Mouse (Mus musculus) midbrain, postnatal 0 days (tissue): ENCODE measurements at regions not wholly inside any gene's neighbourhood (a gene's known extent, or its start where the extent isn't known, plus 50 kb on each side); places are given as distances from the start of the nearest gene placed in this dataset.
A peak's percentile ranks its signal among the peaks of the same experiment; 100 is the strongest.

Source experiments
- ATAC-seq: fragments of 200-750 bp; cut with Nextera tagmentation; 2 replicates; pipeline ENCODE4 v1.8.0; 2017; ENCODE audit warnings: moderate number of reproducible peaks, mild to moderate bottlenecking, moderate TSS enrichment, moderate library complexity; ENCODE audit not compliant: low FRiP score
- DNase-seq: peaks from one replicate; pipeline ENCODE4 v3.0.0-alpha.2; 2015; ENCODE audit warnings: low spot score
- H3K27ac ChIP-seq: fragments of 300-500 bp; sonication (generic); 2 replicates; pipeline ENCODE4 v1.5.1; 2014; ENCODE audit warnings: low read depth, mild to moderate bottlenecking, low read length, mixed read lengths
- H3K27me3 ChIP-seq: fragments of 300-500 bp; sonication (generic); 2 replicates; pipeline ENCODE4 v1.6.1; 2014; ENCODE audit warnings: low read length, control low read depth, mixed read lengths; ENCODE audit not compliant: insufficient read depth
- H3K36me3 ChIP-seq: fragments of 300-500 bp; sonication (generic); 2 replicates; pipeline ENCODE4 v1.6.1; 2014; ENCODE audit warnings: low read length, control low read depth, mixed read lengths; ENCODE audit not compliant: insufficient read depth
- H3K4me1 ChIP-seq: fragments of 300-500 bp; sonication (generic); 2 replicates; pipeline ENCODE4 v1.6.1; 2014; ENCODE audit warnings: mild to moderate bottlenecking, control low read depth, antibody characterized with exemption, low read length, mixed read lengths; ENCODE audit not compliant: insufficient read depth
- H3K4me2 ChIP-seq: fragments of 300-500 bp; sonication (generic); 2 replicates; pipeline ENCODE4 v1.6.1; 2014; ENCODE audit warnings: low read depth, mild to moderate bottlenecking, low read length, mixed read lengths; ENCODE audit not compliant: poor library complexity, severe bottlenecking
- H3K4me3 ChIP-seq: fragments of 300-500 bp; sonication (generic); 2 replicates; pipeline ENCODE4 v1.5.1; 2014; ENCODE audit warnings: low read depth, mild to moderate bottlenecking, low read length, moderate library complexity
- H3K9ac ChIP-seq: fragments of 300-500 bp; sonication (generic); replicated peaks from 2 replicates; pipeline ENCODE4 v1.6.1; 2014; ENCODE audit warnings: mild to moderate bottlenecking, low read length, moderate library complexity, mixed read lengths; ENCODE audit not compliant: poor library complexity, severe bottlenecking
- H3K9me3 ChIP-seq: fragments of 300-500 bp; sonication (generic); 2 replicates; pipeline ENCODE4 v1.6.1; 2016; ENCODE audit warnings: low read length, control low read depth
- CTCF ChIP-seq: IDR thresholded peaks from 2 replicates; pipeline ENCODE4 v1.5.1; 2016; ENCODE audit warnings: antibody characterized with exemption, mild to moderate bottlenecking
- WGBS: fragments of 180-500 bp; shearing (Covaris S2); extraction: QIAGEN DNeasy Blood & Tissue Kit; methylation state at CpG from one replicate; pipeline ENCODE4 v1.1.7; 2014; 5-methylcytosine and 5-hydroxymethylcytosine counted together

DNA sequence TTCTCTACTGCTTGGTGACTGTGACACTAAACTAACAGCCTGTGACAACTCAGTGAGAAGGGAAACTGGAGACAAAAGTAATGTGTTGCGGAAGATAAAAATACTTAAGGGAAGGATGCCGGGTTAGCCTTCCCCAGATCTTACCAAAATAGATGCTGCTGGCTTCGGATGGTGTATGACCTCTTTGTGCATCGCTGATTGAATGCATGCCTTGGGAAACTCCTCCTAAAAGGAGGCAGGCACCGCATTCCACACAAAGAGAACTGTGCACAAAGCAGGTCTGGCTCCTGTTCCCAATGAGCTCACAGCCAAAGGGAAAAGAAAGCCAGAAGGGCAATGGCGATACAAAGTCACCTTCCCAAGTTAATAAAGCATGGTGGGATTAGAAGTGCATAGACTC is 144.9 kb upstream of the Hnrnpa3 start:
- 39% methylated on average over 6 of the region's 6 CpGs for WGBS

DNA sequence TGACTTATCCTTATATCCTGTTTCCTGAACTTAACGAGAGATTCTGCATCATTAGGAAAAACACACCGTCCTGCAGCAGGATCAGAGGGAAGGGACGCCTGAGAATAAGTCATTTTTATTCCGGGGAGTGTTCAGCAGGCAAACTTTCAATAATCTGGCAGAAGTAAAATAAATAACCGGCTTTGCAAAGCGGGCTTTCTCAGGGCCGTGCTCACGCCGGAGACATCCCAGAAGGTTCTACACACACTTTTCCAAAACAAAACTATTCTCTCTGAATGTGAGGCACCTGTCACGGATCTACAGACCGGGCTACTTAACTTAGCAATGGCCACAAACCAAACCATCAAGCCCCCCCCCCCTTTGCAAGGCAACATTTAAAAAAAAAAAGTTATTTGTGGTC is 142.8 kb upstream of the Hnrnpa3 start:
- DNase-seq (no peak), ATAC-seq (no peak)
- Histone ChIP-seq H3K9me3 (no peaks in the 10 kb centered on the region), H3K27ac (no peak overlapping the region), H3K9ac (no peak overlapping the region), H3K4me2 (no peak overlapping the region), H3K4me1 (no peaks in the 10 kb centered on the region), H3K4me3 (no peak overlapping the region), H3K36me3 (no peaks in the 10 kb centered on the region), H3K27me3 (no peaks in the 10 kb centered on the region)
- no peak for TF ChIP-seq CTCF
- 82% methylated on average over 11 of the region's 11 CpGs for WGBS

More for the DNA sequence above, 144.9 kb upstream of the Hnrnpa3 start:
- Histone ChIP-seq H3K4me1 (no peaks in the 10 kb centered on the region), H3K4me3 (no peak overlapping the region), H3K9ac (no peak overlapping the region), H3K4me2 (no peak overlapping the region), H3K36me3 (no peaks in the 10 kb centered on the region), H3K9me3 (no peaks in the 10 kb centered on the region), H3K27me3 (no peaks in the 10 kb centered on the region), H3K27ac (no peak overlapping the region)
- ATAC-seq (no peak), DNase-seq (no peak)
- TF ChIP-seq CTCF, result no peak

DNA sequence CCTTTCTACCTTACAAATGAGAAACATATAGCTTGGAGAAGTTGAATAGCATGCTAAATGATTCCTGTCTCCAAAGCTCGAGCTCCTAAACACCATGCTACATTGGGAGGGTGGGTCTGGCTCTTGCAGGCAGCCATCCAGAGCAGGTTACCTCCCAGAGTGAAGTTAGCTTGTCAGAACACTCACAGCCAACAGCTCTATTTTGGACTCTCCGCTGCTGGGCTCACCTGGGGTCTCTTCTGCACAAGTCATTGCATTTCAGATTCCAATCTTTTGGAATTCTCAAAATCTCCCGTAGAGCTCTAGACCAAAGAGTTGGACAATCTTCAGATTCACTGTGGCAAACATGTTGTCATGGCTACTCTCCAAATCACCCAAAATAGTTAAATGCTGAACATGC is 142.0 kb upstream of the Hnrnpa3 start:
- Histone ChIP-seq H3K27me3 (no peaks in the 10 kb centered on the region), H3K4me3 (no peak overlapping the region), H3K9ac (no peak overlapping the region), H3K4me2 (no peak overlapping the region), H3K36me3 (no peaks in the 10 kb centered on the region), H3K27ac (no peak overlapping the region), H3K4me1 (no peaks in the 10 kb centered on the region), H3K9me3 (no peaks in the 10 kb centered on the region)
- no peak for DNase-seq
- TF ChIP-seq CTCF, result no peak
- ATAC-seq, result no peak
- WGBS, result 59% methylated on average over 3 of the region's 3 CpGs

DNA sequence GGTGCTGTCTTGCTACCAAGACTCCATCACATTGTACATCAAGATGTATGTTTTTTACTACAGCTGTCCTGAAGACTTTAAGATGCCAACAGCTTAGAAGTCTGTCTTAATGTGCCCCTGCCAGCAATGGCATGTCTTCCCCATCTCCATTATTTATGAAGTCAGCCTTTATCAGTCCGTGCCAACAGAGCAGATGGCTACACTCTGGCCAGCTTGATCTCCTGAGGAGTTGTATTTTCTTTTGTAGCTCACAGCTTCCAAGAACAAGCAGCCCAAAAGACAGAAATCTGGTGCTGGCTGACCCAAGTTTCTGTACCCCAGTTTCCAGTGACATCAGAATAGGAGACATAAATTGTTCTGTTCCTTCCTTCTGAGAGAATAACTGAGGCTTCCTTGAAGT is 140.5 kb upstream of the Hnrnpa3 start:
- DNase-seq (peak; percentile 78), ATAC-seq (no peak)
- TF ChIP-seq CTCF, result no peak
- no peaks in the 10 kb centered on the region for H3K4me1 ChIP-seq
- H3K4me3 ChIP-seq, result no peak overlapping the region
- H3K36me3 ChIP-seq, result no peaks in the 10 kb centered on the region
- H3K27ac ChIP-seq, result no peak overlapping the region
- H3K9ac ChIP-seq, result no peak overlapping the region
- whole genome bisulfite sequencing, result 56% methylated on average over 1 of the region's 1 CpGs
- no peak overlapping the region for H3K4me2 ChIP-seq
- no peaks in the 10 kb centered on the region for H3K27me3 ChIP-seq
- no peaks in the 10 kb centered on the region for H3K9me3 ChIP-seq

- no peak overlapping the region for H3K27ac ChIP-seq
- no peak for TF ChIP-seq CTCF
- H3K4me1 ChIP-seq, result no peaks in the 10 kb centered on the region
- no peak overlapping the region for H3K4me3 ChIP-seq
- no peaks in the 10 kb centered on the region for H3K27me3 ChIP-seq
- no peaks in the 10 kb centered on the region for H3K9me3 ChIP-seq
- DNase-seq (no peak), ATAC-seq (no peak)
- 43% methylated on average over 3 of the region's 3 CpGs for WGBS
- H3K9ac ChIP-seq, result no peak overlapping the region
- no peak overlapping the region for H3K4me2 ChIP-seq
- no peaks in the 10 kb centered on the region for H3K36me3 ChIP-seq
Observed at GRCm38 (mm10) chr2:75525562-75525961, 133.5 kb upstream of the Hnrnpa3 start.

- H3K27me3 ChIP-seq, result no peaks in the 10 kb centered on the region
- no peaks in the 10 kb centered on the region for H3K9me3 ChIP-seq
- no peak overlapping the region for H3K4me3 ChIP-seq
- DNase-seq (no peak), ATAC-seq (no peak)
- H3K4me1 ChIP-seq, result no peaks in the 10 kb centered on the region
- H3K27ac ChIP-seq, result no peak overlapping the region
- no peak overlapping the region for H3K9ac ChIP-seq
- no peak for TF ChIP-seq CTCF
- no peaks in the 10 kb centered on the region for H3K36me3 ChIP-seq
- no peak overlapping the region for H3K4me2 ChIP-seq
- 86% methylated on average over 2 of the region's 2 CpGs for WGBS
Observed at GRCm38 (mm10) chr2:75528706-75529105, 130.4 kb upstream of the Hnrnpa3 start.
